Mouse (Mus musculus) stomach, postnatal 0 days (tissue): Measurements from ENCODE around the gene Cct3. TPM values are rescaled to one million over a fixed set of nuclear protein-coding genes. Genes with fewer than 3 reads are reported as not detected.
"Not testable (repeated sequence)": the region's sequence is repeated elsewhere in the genome, so short reads cannot be mapped to it uniquely, and the experiment has no call there.

Source experiments
- ATAC-seq: fragments of 200-750 bp; cut with Nextera tagmentation; 2 replicates; pipeline ENCODE4 v1.8.0; 2017; ENCODE audit not compliant: low FRiP score, low TSS enrichment
- DNase-seq: peaks from one replicate; pipeline ENCODE4 v3.0.0-alpha.2; 2016; ENCODE audit warnings: low spot score
- H3K27ac ChIP-seq: fragments of 300-500 bp; sonication (generic); replicated peaks from 2 replicates; pipeline ENCODE4 v1.5.1; 2014; ENCODE audit warnings: mild to moderate bottlenecking, control low read depth
- H3K27me3 ChIP-seq: fragments of 300-500 bp; sonication (generic); 2 replicates; pipeline ENCODE4 v1.6.1; 2014; ENCODE audit warnings: low read length; ENCODE audit not compliant: control insufficient read depth, insufficient read depth
- H3K36me3 ChIP-seq: fragments of 300-500 bp; sonication (generic); 2 replicates; pipeline ENCODE4 v1.6.1; 2014; ENCODE audit warnings: low read length, mixed read lengths; ENCODE audit not compliant: control insufficient read depth, insufficient read depth
- H3K4me1 ChIP-seq: fragments of 300-500 bp; sonication (generic); replicated peaks from 2 replicates; pipeline ENCODE4 v1.6.1; 2014; ENCODE audit warnings: antibody characterized with exemption; ENCODE audit not compliant: control insufficient read depth, insufficient read depth
- H3K4me2 ChIP-seq: fragments of 300-500 bp; sonication (generic); replicated peaks from 2 replicates; pipeline ENCODE4 v1.6.1; 2014; ENCODE audit warnings: low read depth, mild to moderate bottlenecking, control low read depth, moderate library complexity
- H3K4me3 ChIP-seq: fragments of 300-500 bp; sonication (generic); 2 replicates; pipeline ENCODE4 v1.5.1; 2014; ENCODE audit warnings: low read depth, low read length, control low read depth
- H3K9ac ChIP-seq: fragments of 300-500 bp; sonication (generic); 2 replicates; pipeline ENCODE4 v1.6.1; 2014; ENCODE audit warnings: mild to moderate bottlenecking, low read length, control low read depth, mixed read lengths
- H3K9me3 ChIP-seq: fragments of 300-500 bp; sonication (generic); 2 replicates; pipeline ENCODE4 v1.6.1; 2016; ENCODE audit warnings: low read length; ENCODE audit not compliant: control insufficient read depth
- CTCF ChIP-seq: IDR thresholded peaks from 2 replicates; pipeline ENCODE4 v1.5.1; 2016; ENCODE audit warnings: antibody characterized with exemption, low read depth, mild to moderate bottlenecking, moderate library complexity
- EP300 ChIP-seq: optimal IDR thresholded peaks from 2 replicates; pipeline ENCODE3; 2016; ENCODE audit warnings: antibody characterized with exemption
- WGBS: fragments of 180-500 bp; shearing (Covaris S2); extraction: QIAGEN DNeasy Blood & Tissue Kit; methylation state at CpG from one replicate; pipeline ENCODE4 v1.1.7; 2014; 5-methylcytosine and 5-hydroxymethylcytosine counted together
- polyA plus RNA-seq: library from polyadenylated mRNA; unstranded; fragments of >200 nt; fragmentation: Nextera tagmentation; extraction: Ambion mirVana; gene quantifications from 2 replicates; pipeline ENCODE4 v1.2.1, GENCODE M21; 2015

Gene Cct3
- polyA plus RNA-seq, 1 experiment from 2014 or later: 233 TPM

- no peak overlapping the region for H3K9ac ChIP-seq
- H3K27me3 ChIP-seq: no peaks in the 10 kb centered on the region
- no peak overlapping the region for H3K4me3 ChIP-seq
- H3K27ac ChIP-seq: no peak overlapping the region
- WGBS: 91% methylated on average over 3 of the region's 3 CpGs
- no peaks in the 10 kb centered on the region for H3K36me3 ChIP-seq
- no peak for TF ChIP-seq EP300
- no peak for TF ChIP-seq CTCF
- H3K4me1 ChIP-seq: no peaks in the 10 kb centered on the region
- no peaks in the 10 kb centered on the region for H3K9me3 ChIP-seq
- no peak overlapping the region for H3K4me2 ChIP-seq
- no peak for DNase-seq
- no peak for ATAC-seq
These were observed 25.1 kb upstream of the Cct3 start for GRCm38 (mm10) chr3:88271859-88272258.

DNA sequence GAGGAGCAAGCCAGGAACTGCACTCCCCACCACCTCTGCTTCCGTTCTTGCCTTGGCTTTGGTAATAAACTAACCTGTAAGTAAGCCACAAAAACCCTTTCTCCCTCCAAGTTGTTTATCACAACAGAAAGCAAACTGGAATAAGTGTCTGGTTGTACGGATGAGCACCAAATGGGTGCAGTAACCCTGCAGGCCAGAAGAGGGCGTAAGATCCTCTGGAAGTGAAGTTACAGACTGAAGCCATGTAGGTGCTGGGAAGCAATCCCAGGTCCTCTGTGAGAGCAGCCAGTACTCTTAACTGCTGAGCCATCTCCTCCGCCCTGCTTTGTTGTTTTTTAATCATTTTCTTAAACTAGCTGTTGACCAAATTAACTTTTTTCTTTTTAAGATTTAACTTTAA lies 22.9 kb upstream of the Cct3 start:
- Histone ChIP-seq H3K4me2 (no peak overlapping the region), H3K4me3 (no peak overlapping the region), H3K4me1 (no peaks in the 10 kb centered on the region), H3K27me3 (no peaks in the 10 kb centered on the region), H3K9me3 (no peaks in the 10 kb centered on the region), H3K27ac (no peak overlapping the region), H3K36me3 (no peaks in the 10 kb centered on the region), H3K9ac (no peak overlapping the region)
- ATAC-seq (no peak), DNase-seq (no peak)
- 90% methylated on average over 4 of the region's 4 CpGs for WGBS
- TF ChIP-seq CTCF (peak; percentile 43), EP300 (no peak)

- no peak overlapping the region for H3K4me2 ChIP-seq
- TF ChIP-seq CTCF: no peak
- TF ChIP-seq EP300: no peak
- H3K9ac ChIP-seq: no peak overlapping the region
- WGBS: 88% methylated on average over 2 of the region's 2 CpGs
- no peak for DNase-seq
- H3K27ac ChIP-seq: no peak overlapping the region
- H3K36me3 ChIP-seq: no peaks in the 10 kb centered on the region
- H3K4me1 ChIP-seq: no peaks in the 10 kb centered on the region
- H3K27me3 ChIP-seq: no peaks in the 10 kb centered on the region
- no peak for ATAC-seq
- H3K9me3 ChIP-seq: no peaks in the 10 kb centered on the region
- H3K4me3 ChIP-seq: no peak overlapping the region
These were observed 20.8 kb upstream of the Cct3 start for GRCm38 (mm10) chr3:88276121-88276520.

DNA sequence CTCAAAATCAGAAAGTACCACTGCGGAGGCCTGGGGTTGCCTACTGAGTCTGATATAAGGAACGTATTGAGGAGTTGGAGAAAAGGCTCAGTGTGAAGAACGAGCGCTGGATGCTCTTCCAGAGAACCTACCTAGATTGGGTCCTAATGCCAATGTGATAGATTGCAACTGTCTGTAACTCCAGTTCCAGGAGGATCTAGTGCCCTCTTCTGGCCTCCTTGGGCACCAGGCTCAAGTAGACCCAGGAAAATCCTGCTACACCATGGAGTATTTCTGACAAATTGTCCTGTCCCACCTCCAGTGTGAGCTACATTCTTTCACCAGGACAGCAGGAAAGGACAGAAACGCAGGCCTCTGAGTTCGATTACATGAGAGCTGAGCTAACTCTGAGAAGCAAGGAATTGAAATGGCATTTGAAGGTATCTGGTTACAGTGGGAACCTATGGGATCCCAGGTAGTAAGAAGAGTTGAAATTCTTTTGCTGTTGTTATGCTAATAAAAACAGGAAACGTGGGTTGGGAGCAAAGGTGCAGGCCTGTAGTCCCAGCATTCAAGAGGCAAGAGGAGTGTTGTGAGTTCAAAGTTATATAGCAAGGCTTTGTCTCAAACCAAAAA lies 20.3 kb upstream of the Cct3 start:
- Histone ChIP-seq H3K9ac (no peak overlapping the region), H3K27me3 (no peaks in the 10 kb centered on the region), H3K4me3 (no peak overlapping the region), H3K9me3 (no peaks in the 10 kb centered on the region), H3K4me2 (no peak overlapping the region), H3K36me3 (no peaks in the 10 kb centered on the region), H3K4me1 (no peaks in the 10 kb centered on the region), H3K27ac (no peak overlapping the region)
- TF ChIP-seq CTCF: peak; percentile 77
- no peak for TF ChIP-seq EP300
- 36% methylated on average over 7 of the region's 7 CpGs for WGBS
- DNase-seq: no peak
- ATAC-seq: no peak

GRCm38 (mm10) chr3:88280035-88280434 lies 16.9 kb upstream of the Cct3 start:
- H3K27me3 ChIP-seq: no peaks in the 10 kb centered on the region
- no peak for TF ChIP-seq CTCF
- no peak for TF ChIP-seq EP300
- H3K4me1 ChIP-seq: no peaks in the 10 kb centered on the region
- DNase-seq (no peak), ATAC-seq (0 out of 2 replicates have a peak, but pooled peaks have one; percentile 24)
- no peak overlapping the region for H3K27ac ChIP-seq
- 84% methylated on average over 2 of the region's 2 CpGs for WGBS
- no peak overlapping the region for H3K9ac ChIP-seq
- H3K36me3 ChIP-seq: no peaks in the 10 kb centered on the region
- no peaks in the 10 kb centered on the region for H3K9me3 ChIP-seq
- no peak overlapping the region for H3K4me2 ChIP-seq
- no peak overlapping the region for H3K4me3 ChIP-seq

DNA sequence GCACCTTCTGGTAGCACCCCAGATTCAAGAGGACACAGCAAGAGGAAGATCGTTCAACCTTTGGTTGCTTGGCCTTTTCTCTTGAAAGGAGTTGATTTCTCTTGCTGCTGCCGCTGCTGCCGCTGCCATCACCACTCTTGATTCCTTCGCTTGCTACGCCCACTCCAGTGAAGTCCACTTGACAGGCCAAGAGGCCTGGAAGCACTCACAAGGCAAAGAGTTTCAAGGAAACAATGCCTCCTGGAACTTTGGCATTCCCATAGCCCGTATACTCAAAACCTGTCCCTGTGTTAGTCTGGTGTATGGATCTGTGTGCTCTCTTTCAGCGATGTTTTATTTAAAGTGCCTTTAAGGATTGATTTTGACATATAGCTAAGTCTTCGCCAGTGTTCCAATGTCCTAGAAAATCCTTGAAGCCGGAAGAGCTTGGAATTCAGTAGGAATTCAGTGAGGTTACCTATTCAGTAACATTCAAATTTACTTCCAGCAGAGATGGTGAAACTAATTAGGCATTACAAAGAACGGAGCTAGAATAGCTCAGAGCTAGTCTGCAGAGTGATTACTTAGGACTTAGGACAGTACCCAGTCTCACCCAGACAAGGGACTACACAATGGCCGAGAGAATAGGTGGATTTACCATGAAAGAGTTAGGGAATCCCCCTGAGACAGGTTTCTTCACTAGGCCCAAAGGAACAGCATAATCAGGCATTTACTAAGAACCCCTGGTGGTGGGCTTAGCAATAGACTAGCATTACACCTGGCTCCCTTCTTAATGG lies 15.6 kb upstream of the Cct3 start:
- H3K36me3 ChIP-seq, H3K27me3 ChIP-seq, H3K9ac ChIP-seq, H3K27ac ChIP-seq, H3K9me3 ChIP-seq, ATAC-seq, H3K4me1 ChIP-seq, DNase-seq, H3K4me3 ChIP-seq, H3K4me2 ChIP-seq: not testable (repeated sequence)
- WGBS: 74% methylated on average over 11 of the region's 11 CpGs

DNA sequence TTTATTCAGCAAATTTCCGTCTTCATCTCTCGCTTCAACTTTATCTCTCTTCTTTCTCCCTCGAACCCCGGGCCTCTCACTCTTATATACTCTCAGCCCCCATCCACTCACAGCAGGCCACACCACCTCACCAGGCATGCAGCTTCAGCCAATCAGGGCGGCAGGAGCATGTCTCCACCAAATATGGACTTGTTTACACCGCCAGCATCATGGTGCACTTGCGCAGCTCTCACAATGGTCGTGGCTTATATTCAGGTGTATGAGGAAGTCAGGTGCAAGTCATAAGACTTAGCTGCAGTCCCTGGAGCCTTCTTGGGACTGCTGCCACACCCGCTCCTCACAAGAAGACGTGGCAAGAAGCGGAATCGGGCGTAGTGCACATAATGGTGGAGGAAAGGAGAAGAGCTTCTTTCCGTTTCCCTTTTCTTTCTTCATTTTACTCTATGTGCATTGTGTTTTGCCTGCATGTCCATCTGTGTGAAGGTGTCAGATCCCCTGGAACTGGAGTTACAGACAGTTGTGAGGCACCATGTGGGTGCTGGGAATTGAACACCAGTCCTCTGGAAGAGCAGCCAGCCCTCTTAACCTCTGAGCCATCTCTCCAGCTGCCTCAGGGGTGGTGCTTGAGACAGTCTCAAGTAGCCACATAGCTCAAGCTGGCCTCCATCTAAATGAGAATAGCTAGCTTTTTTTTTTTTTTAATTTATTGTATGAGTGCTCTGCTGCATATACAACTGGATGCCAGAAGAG lies 11.9 kb upstream of the Cct3 start:
- not testable (repeated sequence) for H3K9me3 ChIP-seq, H3K4me3 ChIP-seq, H3K36me3 ChIP-seq, DNase-seq, ATAC-seq, H3K27ac ChIP-seq, H3K9ac ChIP-seq, H3K4me2 ChIP-seq, H3K27me3 ChIP-seq, H3K4me1 ChIP-seq
- 94% methylated on average over 14 of the region's 14 CpGs for WGBS

DNA sequence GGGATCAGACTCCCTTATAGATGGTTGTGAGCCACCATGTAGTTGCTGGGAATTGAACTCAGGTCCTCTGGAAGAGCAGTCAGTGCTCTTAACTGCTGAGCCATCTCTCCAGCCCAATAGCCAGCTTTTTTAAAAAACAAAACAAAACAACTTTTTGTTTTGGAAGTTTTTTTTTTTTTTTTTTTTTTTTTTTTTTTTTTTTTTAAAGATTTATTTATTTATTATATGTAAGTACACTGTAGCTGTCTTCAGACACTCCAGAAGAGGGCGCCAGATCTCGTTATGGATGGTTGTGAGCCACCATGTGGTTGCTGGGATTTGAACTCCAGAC lies 11.4 kb upstream of the Cct3 start:
- not testable (repeated sequence) for H3K27me3 ChIP-seq, H3K4me2 ChIP-seq, H3K36me3 ChIP-seq, H3K4me1 ChIP-seq, ATAC-seq, H3K9ac ChIP-seq, H3K9me3 ChIP-seq, H3K4me3 ChIP-seq, DNase-seq, H3K27ac ChIP-seq
- WGBS: no CpG with 5 or more reads among the region's 2 CpGs
